Mouse (Mus musculus) embryonic facial prominence, embryonic 10.5 days (tissue): ENCODE results near the gene Capn2. TPM values are rescaled to one million over a fixed set of nuclear protein-coding genes. Genes with fewer than 3 reads are reported as not detected.

Experiments used
- DNase-seq: peaks from one replicate; pipeline ENCODE4 v3.0.0-alpha.2; 2017; ENCODE audit warnings: low spot score
- H3K27ac ChIP-seq: fragments of 300-500 bp; sonication (generic); replicated peaks from 2 replicates; pipeline ENCODE4 v1.5.1; 2016; ENCODE audit warnings: mild to moderate bottlenecking
- H3K27me3 ChIP-seq: fragments of 300-500 bp; sonication (generic); replicated peaks from 2 replicates; pipeline ENCODE4 v1.6.1; 2016; ENCODE audit warnings: low read depth, mild to moderate bottlenecking; ENCODE audit not compliant: poor library complexity, severe bottlenecking
- H3K36me3 ChIP-seq: fragments of 300-500 bp; sonication (generic); replicated peaks from 2 replicates; pipeline ENCODE4 v1.6.1; 2016; ENCODE audit warnings: mild to moderate bottlenecking, moderate library complexity
- H3K4me1 ChIP-seq: fragments of 300-500 bp; sonication (generic); 2 replicates; pipeline ENCODE4 v1.6.1; 2016
- H3K4me3 ChIP-seq: fragments of 300-500 bp; sonication (generic); 2 replicates; pipeline ENCODE4 v1.5.1; 2016; ENCODE audit warnings: mild to moderate bottlenecking, moderate library complexity
- H3K9me3 ChIP-seq: fragments of 300-500 bp; sonication (generic); 2 replicates; pipeline ENCODE4 v1.6.1; 2016; ENCODE audit warnings: mild to moderate bottlenecking
- WGBS: fragments of 180-500 bp; shearing (Covaris S2); methylation state at CpG from one replicate; pipeline ENCODE4 v1.1.7; 2016; 5-methylcytosine and 5-hydroxymethylcytosine counted together
- polyA plus RNA-seq: library from polyadenylated mRNA; unstranded; fragments of >200 nt; fragmentation: Nextera tagmentation; extraction: Ambion mirVana; gene quantifications from 2 replicates; pipeline ENCODE4 v1.2.1, GENCODE M21; 2016

Capn2 gene
- polyA plus RNA-seq, 1 experiment from 2014 or later = 84.8 TPM

- Histone ChIP-seq H3K4me3 (no peak overlapping the region), H3K27ac (no peak overlapping the region), H3K36me3 (peaks cover 48% of the 10 kb centered on the region), H3K9me3 (no peaks in the 10 kb centered on the region), H3K27me3 (no peaks in the 10 kb centered on the region), H3K4me1 (peaks cover 41% of the 10 kb centered on the region)
- 84% methylated on average over 17 of the region's 17 CpGs for WGBS
- no peak for DNase-seq
These were observed 22.9 kb downstream of the Capn2 start for GRCm38 (mm10) chr1:182494285-182495145.

GRCm38 (mm10) chr1:182491839-182492238 lies 25.6 kb downstream of the Capn2 start:
- Histone ChIP-seq H3K4me1 (peaks cover 33% of the 10 kb centered on the region), H3K36me3 (peaks cover 71% of the 10 kb centered on the region)

GRCm38 (mm10) chr1:182490568-182490967 lies 26.8 kb downstream of the Capn2 start:
- 80% methylated on average over 7 of the region's 7 CpGs for WGBS
- Histone ChIP-seq H3K36me3 (peaks cover 80% of the 10 kb centered on the region), H3K9me3 (no peaks in the 10 kb centered on the region), H3K27ac (peak overlapping the region; percentile 67), H3K4me1 (peaks cover 24% of the 10 kb centered on the region), H3K4me3 (no peak overlapping the region), H3K27me3 (no peaks in the 10 kb centered on the region)
- DNase-seq = no peak

More at GRCm38 (mm10) chr1:182491839-182492238, 25.6 kb downstream of the Capn2 start:
- WGBS = 91% methylated on average over 6 of the region's 6 CpGs
- Histone ChIP-seq H3K27me3 (no peaks in the 10 kb centered on the region), H3K9me3 (no peaks in the 10 kb centered on the region), H3K27ac (no peak overlapping the region), H3K4me3 (no peak overlapping the region)
- no peak for DNase-seq

- Histone ChIP-seq H3K27ac (peak overlapping the region; percentile 67), H3K4me1 (peaks cover 23% of the 10 kb centered on the region), H3K27me3 (no peaks in the 10 kb centered on the region), H3K36me3 (peaks cover 86% of the 10 kb centered on the region), H3K9me3 (no peaks in the 10 kb centered on the region), H3K4me3 (peak overlapping the region; percentile 50)
- peak; percentile 92 for DNase-seq
- WGBS = 10% methylated on average over 21 of the region's 21 CpGs
These were observed 27.5 kb downstream of the Capn2 start for GRCm38 (mm10) chr1:182489803-182490452.

- Histone ChIP-seq H3K27ac (no peak overlapping the region), H3K36me3 (peaks cover 89% of the 10 kb centered on the region), H3K4me3 (no peak overlapping the region), H3K27me3 (no peaks in the 10 kb centered on the region), H3K9me3 (no peaks in the 10 kb centered on the region), H3K4me1 (peaks cover 13% of the 10 kb centered on the region)
- WGBS = 87% methylated on average over 10 of the region's 10 CpGs
- no peak for DNase-seq
These were observed 28.9 kb downstream of the Capn2 start for GRCm38 (mm10) chr1:182488503-182488902.

GRCm38 (mm10) chr1:182483910-182484274 lies 33.5 kb downstream of the Capn2 start:
- H3K27ac ChIP-seq = no peak overlapping the region
- no peaks in the 10 kb centered on the region for H3K4me1 ChIP-seq
- H3K27me3 ChIP-seq = no peaks in the 10 kb centered on the region
- no peaks in the 10 kb centered on the region for H3K9me3 ChIP-seq
- no peak for DNase-seq
- no peak overlapping the region for H3K4me3 ChIP-seq
- peaks cover 98% of the 10 kb centered on the region for H3K36me3 ChIP-seq
- 89% methylated on average over 12 of the region's 12 CpGs for WGBS

GRCm38 (mm10) chr1:182482991-182483909 lies 34.2 kb downstream of the Capn2 start:
- 89% methylated on average over 14 of the region's 14 CpGs for WGBS
- DNase-seq = no peak
- peaks cover 98% of the 10 kb centered on the region for H3K36me3 ChIP-seq
- H3K4me1 ChIP-seq = no peaks in the 10 kb centered on the region
- no peaks in the 10 kb centered on the region for H3K9me3 ChIP-seq
- H3K27me3 ChIP-seq = no peaks in the 10 kb centered on the region
- H3K4me3 ChIP-seq = no peak overlapping the region
- no peak overlapping the region for H3K27ac ChIP-seq

GRCm38 (mm10) chr1:182481646-182482295 lies 35.6 kb downstream of the Capn2 start:
- WGBS = 92% methylated on average over 10 of the region's 10 CpGs
- H3K36me3 ChIP-seq = peaks cover 98% of the 10 kb centered on the region
- H3K4me1 ChIP-seq = no peaks in the 10 kb centered on the region
- H3K4me3 ChIP-seq = no peak overlapping the region
- peak overlapping the region; percentile 24; the same call in 1 of the 2 replicates for H3K27ac ChIP-seq
- H3K27me3 ChIP-seq = no peaks in the 10 kb centered on the region
- no peak for DNase-seq
- no peaks in the 10 kb centered on the region for H3K9me3 ChIP-seq

- Histone ChIP-seq H3K27me3 (no peaks in the 10 kb centered on the region), H3K36me3 (peaks cover 96% of the 10 kb centered on the region), H3K9me3 (no peaks in the 10 kb centered on the region), H3K4me3 (no peak overlapping the region), H3K27ac (no peak overlapping the region), H3K4me1 (no peaks in the 10 kb centered on the region)
- WGBS = 90% methylated on average over 7 of the region's 7 CpGs
- DNase-seq = no peak
These were observed 36.3 kb downstream of the Capn2 start for GRCm38 (mm10) chr1:182481138-182481537.

GRCm38 (mm10) chr1:182478935-182479334 lies 38.5 kb downstream of the Capn2 start:
- WGBS = 85% methylated on average over 4 of the region's 4 CpGs
- H3K4me3 ChIP-seq = no peak overlapping the region
- H3K9me3 ChIP-seq = no peaks in the 10 kb centered on the region
- H3K4me1 ChIP-seq = no peaks in the 10 kb centered on the region
- DNase-seq = no peak
- H3K27ac ChIP-seq = no peak overlapping the region
- peaks cover 97% of the 10 kb centered on the region for H3K36me3 ChIP-seq
- H3K27me3 ChIP-seq = no peaks in the 10 kb centered on the region

- H3K9me3 ChIP-seq = no peaks in the 10 kb centered on the region
- no peak overlapping the region for H3K27ac ChIP-seq
- DNase-seq = no peak
- no peak overlapping the region for H3K4me3 ChIP-seq
- no peaks in the 10 kb centered on the region for H3K4me1 ChIP-seq
- H3K27me3 ChIP-seq = no peaks in the 10 kb centered on the region
- H3K36me3 ChIP-seq = peaks cover 97% of the 10 kb centered on the region
- WGBS = 84% methylated on average over 5 of the region's 5 CpGs
These were observed 42.2 kb downstream of the Capn2 start for GRCm38 (mm10) chr1:182475005-182475796.
